Mouse (Mus musculus): Measurements from ENCODE around the gene Ugt1a7c.
"Not testable (repeated sequence)": the region's sequence is repeated elsewhere in the genome, so short reads cannot be mapped to it uniquely, and the experiment has no call there.

Ugt1a7c gene

DNA sequence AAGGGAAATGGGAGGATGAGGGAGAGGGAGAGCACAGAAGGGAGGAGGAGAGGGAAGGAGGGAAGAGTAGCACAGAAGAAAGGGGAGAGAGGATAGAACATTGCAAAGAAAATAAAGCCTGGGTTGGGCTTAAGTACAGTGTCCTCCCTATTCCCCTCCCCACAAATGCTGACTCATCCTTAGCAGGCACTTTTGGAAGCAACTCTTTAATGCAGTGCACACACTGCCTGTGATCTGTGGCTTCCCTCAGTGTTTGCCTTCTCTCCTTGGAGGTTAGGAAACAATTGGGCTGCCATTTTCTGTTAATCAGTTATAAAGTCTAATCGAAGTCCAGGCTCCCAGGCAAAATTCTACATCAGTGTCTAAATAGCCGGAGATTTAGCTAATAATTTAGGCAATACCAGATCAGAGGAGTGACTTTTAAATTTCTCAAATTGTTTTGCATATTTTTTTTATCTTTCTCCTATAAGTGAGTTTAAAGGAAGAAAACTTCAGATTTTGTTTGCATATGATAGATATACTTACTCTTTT lies 14.2 kb downstream of the Ugt1a7c start:
- CTCF ChIA-PET, POLR2A ChIA-PET: not testable (repeated sequence)

DNA sequence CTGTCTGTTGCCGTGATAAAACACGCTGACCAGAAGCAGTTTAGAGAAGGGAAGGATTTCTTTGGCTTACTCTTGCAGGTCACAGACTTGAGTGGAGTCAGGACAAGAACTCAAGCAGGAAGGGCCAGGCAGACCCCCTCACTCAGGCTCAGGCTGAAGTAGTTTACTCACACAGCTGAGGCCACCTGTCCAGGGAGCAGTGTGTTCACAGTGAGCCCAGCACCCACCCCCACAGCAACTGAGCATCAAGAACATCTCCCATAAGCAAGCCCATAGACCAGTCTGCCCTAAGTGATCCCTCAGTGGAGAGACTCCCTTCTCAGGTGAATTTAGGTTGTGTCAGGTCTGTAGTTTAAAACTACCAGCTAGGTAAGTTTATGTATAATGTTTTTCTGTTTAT lies 14.7 kb downstream of the Ugt1a7c start:
- CTCF ChIA-PET, POLR2A ChIA-PET: not testable (repeated sequence)

DNA sequence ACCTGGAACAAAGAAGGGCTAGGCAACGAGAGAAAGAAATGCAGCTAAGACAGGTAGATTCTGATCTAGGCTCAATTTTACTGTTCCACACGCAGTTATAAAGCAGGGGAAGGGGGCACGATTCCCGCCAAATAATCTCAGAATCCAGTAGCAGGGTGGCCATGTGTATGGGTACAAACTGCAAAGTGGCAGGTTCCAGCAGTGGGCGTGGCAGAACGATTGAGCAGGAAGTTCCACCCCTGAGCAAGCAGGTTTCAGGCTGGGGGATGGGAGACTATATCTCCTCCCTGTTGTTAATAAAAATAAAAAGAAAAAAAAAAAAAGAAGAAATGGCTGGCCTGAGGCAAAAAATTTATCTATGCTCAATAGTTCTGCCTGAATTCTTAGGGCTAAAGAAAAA lies 17.9 kb downstream of the Ugt1a7c start:
- CTCF ChIA-PET, POLR2A ChIA-PET: not testable (repeated sequence)

DNA sequence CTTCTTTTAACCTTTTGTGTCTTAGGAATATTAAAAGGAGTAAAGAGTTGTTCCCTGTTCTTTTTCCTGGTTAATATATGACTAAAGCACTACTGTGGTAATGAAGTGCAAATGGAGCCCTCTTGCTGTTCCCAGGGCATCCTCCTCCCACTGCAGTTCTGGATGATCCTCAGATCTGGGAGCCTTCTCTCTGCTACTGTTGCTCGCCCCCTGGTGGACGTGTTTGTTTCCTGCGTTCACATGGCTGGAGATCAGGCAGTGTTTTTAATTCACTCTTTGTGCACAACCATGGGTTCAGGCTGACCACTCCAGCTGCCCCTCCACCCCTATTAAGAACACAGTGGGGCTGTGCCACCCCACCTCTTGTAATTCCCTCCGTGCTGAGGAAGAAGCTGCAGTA lies 25.7 kb downstream of the Ugt1a7c start:
- POLR2A ChIA-PET: not testable (repeated sequence)
- CTCF ChIA-PET: interaction anchor here in 2 of 4 experiments (0.9 to 1.4 kb wide), 2 partner anchors 35 to 167 kb away, joined by 3 to 4 read pairs; no protein-coding TSS in a partner anchor

DNA sequence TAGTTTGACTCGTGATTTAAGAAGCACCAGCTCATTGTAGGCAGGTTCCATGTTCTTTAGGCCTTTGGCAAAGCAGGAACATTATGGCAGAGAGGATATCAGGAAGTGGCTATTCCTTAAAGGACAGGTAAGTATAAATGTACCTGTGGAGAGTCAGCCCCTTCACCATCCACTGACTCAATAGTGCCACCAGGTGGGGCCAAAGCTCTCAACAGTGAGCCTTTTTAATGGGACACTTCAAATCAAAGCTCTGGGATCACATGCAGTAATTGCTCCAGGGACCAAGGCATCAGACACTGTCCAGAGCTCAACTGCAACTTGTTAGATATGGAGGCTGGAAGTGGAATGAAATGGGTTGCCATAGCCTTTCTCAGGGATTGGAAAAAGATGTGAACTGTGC lies 26.7 kb downstream of the Ugt1a7c start:
- POLR2A ChIA-PET: not testable (repeated sequence)
- CTCF ChIA-PET: interaction anchor here in 2 of 4 experiments (0.9 to 1.4 kb wide), 2 partner anchors 36 to 166 kb away, joined by 3 to 4 read pairs; no protein-coding TSS in a partner anchor

DNA sequence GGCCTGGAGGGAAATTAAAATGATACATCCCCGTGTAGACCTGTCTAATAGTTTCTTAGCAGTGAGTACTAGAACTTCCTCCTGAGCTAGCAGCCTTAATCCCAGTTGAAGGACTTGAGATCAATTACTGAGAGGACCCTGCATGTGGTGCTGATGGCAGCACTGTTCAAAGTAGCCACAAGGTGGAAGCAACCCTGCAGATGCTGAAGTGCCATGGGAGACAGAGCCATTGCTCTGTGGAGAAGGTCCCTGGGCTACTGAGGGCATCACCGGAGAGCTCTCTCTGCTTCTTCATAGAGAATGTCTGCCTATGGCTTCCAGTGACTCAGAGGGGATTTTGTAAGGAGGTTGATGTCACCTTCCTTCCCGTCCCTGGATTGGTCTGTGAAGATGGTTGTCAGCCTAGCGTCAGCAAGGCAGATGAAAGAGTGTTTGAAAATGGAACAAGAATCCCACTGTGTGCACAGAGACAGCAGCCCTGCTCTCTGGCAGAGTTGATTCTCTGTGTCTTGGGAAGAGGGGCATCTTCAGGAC lies 31.0 kb downstream of the Ugt1a7c start:
- CTCF ChIA-PET: interaction anchor here in 1 of 4 experiments (0.6 kb wide), 1 partner anchor 24 kb away, joined by 4 read pairs; no protein-coding TSS in a partner anchor
- POLR2A ChIA-PET: interaction anchor here in 1 of 4 experiments (0.6 kb wide), 1 partner anchor 189 kb away, joined by 4 read pairs; no protein-coding TSS in a partner anchor

DNA sequence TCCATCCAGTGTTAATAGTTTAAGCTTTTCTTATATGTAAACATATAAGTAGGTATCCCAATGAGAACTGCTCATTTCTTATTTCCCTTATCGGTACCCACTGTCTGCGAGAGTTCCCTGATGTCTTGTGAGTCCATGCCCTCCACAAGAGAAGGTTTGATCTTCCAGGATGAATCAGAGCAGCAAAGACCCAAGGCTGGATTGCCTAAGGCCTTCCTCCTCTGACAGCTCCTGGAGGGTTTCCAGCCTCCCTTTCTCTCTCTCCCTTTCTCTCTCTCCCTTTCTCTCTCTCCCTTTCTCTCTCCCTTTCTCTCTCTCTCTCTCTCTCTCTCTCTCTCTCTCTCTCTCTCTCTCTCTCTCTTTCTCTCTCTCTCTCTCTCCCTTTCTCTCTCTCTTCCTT lies 34.2 kb downstream of the Ugt1a7c start:
- CTCF ChIA-PET, POLR2A ChIA-PET: not testable (repeated sequence)

DNA sequence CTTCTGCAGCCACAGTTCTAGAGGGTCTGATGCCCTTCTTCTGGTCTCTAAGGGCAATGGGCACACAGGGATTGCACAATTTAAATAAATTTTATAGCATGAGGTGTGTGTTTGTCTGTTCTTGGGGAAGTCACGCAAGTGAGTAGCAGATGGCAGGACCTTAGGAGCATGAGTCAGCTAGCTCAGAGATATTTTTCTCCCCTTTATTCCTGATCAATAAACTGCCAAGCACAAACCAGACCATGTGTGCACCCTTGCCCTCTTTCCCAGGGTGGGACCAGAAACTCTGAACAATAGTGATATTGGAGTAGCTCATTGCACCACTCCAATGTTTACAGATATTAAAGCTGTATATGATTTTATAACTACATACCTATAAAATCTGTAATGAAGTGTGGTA lies 35.4 kb downstream of the Ugt1a7c start:
- POLR2A ChIA-PET, CTCF ChIA-PET: not testable (repeated sequence)

DNA sequence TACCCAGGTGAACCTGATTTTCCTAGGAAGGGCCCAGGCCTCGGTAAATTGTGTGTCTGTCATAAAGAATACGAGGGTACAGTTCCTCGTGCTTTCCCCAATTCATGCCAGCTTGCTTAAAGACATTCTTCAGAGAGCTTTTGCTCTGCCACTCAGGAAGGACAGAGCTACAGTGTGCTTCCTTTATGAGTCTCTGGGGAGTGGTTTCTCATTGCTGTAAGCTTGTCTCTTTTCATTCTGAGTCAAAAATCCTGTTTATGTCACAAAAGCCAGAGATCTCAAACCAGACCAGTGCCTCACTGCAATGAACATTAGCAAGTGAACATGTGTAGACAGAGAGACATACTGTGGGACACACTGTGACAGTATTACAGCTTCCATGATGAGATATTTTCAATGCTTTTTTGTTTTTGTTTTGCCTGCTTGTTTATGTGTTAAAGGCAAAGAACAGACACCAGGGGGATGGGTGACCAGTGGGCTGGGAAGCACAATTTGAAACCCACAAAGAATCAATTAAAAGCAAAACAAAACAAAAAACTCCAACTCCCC lies 39.1 kb downstream of the Ugt1a7c start:
- ChIA-PET CTCF (interaction anchor here in 2 of 4 experiments (0.6 kb wide), 2 partner anchors 14 to 274 kb away, joined by 3 read pairs; no protein-coding TSS in a partner anchor), POLR2A (no interaction called here)

DNA sequence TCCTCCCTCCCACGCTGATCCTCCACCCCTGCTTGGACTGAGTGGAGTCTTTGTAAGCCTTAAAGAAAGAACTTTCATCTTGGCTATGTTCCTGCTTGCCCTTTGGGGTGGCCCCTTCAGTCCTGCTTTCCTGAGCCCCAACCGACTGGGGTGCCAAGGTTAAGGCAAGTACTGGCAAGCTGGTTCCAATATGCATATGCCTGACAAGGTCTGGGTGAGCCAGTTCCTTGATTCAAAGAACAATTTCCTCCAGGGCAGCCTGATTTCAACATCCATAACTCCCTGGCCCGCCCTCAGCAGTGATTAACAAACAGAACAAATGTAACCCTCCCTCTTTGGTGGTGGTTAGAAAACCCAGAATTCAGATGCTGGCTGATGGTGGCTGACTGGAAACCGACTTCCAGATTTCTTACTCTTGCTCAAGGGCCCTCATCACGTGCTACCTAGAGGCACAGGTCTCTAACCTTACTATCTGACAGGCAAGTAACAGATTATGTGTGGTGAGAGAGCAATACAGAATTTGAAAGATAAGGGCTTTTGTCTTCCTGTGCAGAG lies 39.7 kb downstream of the Ugt1a7c start, which contains the start of gene Ugt1a6a:
Gene Ugt1a6a (plus strand): TSS at position 353 of the 555 bp plus-strand sequence.
- POLR2A ChIA-PET, CTCF ChIA-PET: not testable (repeated sequence)

DNA sequence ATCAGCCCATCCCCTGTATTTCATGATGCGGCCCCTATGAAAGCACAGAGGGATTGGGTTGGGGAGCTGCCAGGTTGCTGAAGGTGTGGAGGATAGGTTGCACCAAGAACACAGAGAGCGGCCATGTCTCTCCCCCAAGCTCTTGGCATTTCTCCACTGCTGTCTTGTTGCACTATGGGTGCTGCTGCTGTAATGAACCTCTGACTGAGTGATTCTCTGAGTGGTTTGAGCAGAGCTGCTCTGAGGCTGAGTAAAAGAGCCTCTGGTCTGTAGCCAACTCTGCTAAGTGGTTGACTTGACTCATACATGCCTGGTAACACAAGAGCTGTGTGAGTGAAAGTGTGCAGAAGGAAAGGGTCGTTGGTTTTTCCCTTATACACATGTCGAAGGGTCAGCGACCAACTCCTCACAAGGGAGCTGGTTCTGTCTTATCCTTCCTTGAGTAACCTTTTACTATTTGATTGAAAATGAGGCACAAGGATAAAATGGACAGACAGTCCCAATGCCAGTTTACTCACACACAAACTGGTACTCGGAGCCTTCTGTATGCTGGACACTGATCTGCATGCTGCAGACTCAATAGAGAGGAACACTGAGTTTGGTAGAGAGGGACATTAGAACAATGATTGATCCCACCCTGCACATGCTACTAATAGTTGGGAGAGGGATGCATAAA lies 40.5 kb downstream of the Ugt1a7c start:
- POLR2A ChIA-PET: interaction anchor here in 1 of 4 experiments (0.6 kb wide), 1 partner anchor 31 kb away, joined by 3 read pairs; no protein-coding TSS in a partner anchor
- CTCF ChIA-PET: not testable (repeated sequence)

DNA sequence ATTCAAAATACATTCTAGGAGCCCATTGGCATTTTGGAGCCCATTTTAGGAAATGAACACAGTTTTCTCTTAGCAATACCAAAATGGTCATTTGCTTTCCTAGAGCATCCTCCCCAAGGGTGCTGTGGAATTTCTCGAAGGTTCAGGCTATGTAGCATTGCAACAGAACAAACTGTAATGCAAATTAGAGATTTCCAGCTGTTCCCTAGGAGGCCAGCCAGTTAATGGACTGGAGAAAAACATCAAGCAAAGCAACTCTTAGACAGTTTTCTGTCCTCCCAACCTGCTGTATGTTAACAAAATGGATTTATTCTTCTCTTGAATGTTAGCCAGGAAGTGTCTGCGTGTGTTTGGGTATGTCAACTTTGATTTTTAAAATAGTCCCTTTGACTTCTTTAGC lies 41.8 kb downstream of the Ugt1a7c start:
- CTCF ChIA-PET: interaction anchor here in 1 of 4 experiments (1.4 kb wide), 1 partner anchor 31 kb away, joined by 3 read pairs; no protein-coding TSS in a partner anchor

DNA sequence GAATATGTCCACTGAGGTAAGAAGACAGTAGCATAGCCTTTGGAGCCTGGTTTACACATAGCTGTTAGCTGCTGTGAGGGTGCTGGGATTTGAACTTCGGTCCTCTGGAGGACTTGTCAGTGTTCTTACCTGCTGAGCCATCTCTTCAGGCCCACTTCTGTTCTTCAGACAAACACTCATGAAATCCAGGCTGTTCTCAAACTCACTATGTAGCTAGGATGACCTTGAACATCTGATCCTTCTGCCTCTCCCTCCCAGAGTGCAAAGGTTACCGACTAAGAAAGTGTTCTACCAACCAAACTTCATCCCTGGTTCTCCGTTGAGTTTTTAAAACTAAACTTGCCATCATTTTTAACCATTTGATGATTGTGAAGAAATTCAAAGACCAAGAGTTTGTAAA lies 42.4 kb downstream of the Ugt1a7c start:
- ChIA-PET POLR2A (no interaction called here), CTCF (interaction anchor here in 1 of 4 experiments (1.4 kb wide), 1 partner anchor 31 kb away, joined by 3 read pairs; no protein-coding TSS in a partner anchor)

More for the DNA sequence above, 41.8 kb downstream of the Ugt1a7c start:
- POLR2A ChIA-PET: no interaction called here

DNA sequence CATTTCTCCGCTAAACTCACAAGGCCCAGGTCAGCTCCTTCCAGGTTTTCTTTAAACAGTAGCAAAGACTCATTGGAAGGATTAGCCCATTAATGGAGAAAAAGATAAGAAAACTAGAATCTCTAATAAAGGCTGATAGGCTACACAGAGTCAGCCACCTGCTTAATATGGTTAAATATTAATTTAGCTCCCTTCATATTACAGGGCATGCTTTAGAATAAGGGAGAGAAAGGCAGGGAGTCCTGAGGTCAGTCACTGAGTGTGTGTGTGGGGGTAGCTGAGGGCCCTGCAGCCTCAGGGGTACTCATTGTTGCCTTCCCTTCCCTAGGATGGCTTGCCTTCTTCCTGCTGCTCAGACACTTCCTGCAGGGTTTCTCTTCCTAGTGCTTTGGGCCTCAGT lies 43.3 kb downstream of the Ugt1a7c start:
- POLR2A ChIA-PET: no interaction called here
- CTCF ChIA-PET: interaction anchor here in 1 of 4 experiments (1.4 kb wide), 1 partner anchor 32 kb away, joined by 3 read pairs; no protein-coding TSS in a partner anchor

DNA sequence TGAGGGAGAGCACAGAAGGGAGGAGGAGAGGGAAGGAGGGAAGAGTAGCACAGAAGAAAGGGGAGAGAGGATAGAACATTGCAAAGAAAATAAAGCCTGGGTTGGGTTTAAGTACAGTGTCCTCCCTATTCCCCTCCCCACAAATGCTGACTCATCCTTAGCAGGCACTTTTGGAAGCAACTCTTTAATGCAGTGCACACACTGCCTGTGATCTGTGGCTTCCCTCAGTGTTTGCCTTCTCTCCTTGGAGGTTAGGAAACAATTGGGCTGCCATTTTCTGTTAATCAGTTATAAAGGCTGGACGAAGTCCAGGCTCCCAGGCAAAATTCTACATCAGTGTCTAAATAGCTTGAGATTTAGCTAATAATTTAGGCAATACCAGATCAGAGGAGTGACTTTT lies 45.6 kb downstream of the Ugt1a7c start:
- CTCF ChIA-PET, POLR2A ChIA-PET: not testable (repeated sequence)

DNA sequence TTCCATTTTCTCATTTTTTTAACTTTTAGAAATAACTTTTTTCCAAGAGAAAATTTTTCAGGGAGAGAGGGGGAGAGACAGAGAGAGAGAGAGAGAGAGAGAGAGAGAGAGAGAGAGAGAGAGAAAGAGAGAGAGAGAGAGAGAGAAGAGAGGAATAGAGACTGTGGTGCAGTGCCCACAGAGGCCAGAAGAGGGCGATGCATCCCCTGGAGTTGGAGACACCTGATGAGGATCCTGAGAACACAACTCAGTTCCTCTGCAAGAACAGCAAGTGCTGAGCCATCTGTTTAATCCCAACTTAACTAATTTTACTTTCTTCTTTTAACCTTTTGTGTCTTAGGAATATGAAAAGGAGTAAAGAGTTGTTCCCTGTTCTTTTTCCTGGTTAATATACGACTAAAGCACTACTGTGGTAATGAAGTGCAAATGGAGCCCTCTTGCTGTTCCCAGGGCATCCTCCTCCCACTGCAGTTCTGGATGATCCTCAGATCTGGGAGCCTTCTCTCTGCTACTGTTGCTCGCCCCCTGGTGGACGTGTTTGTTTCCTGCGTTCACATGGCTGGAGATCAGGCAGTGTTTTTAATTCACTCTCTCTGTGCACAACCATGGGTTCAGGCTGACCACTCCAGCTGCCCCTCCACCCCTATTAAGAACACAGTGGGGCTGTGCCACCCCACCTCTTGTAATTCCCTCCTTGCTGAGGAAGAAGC lies 49.3 kb downstream of the Ugt1a7c start:
- CTCF ChIA-PET: interaction anchor here in 3 of 4 experiments (0.6 to 1.1 kb wide), 3 partner anchors 25 to 729 kb away, joined by 5 to 10 read pairs (median 6); no protein-coding TSS in a partner anchor
- POLR2A ChIA-PET: interaction anchor here in 1 of 4 experiments (0.6 kb wide), 1 partner anchor 136 kb away, joined by 4 read pairs; the partner anchor contains the start of gene Usp40

DNA sequence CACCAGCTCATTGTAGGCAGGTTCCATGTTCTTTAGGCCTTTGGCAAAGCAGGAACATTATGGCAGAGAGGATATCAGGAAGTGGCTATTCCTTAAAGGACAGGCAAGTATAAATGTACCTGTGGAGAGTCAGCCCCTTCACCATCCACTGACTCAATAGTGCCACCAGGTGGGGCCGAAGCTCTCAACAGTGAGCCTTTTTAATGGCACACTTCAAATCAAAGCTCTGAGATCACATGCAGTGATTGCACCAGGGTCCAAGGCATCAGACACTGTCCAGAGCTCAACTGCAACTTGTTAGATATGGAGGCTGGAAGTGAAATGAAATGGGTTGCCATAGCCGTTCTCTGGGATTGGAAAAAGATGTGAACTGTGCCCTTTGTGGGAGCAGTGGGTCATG lies 50.4 kb downstream of the Ugt1a7c start:
- CTCF ChIA-PET: interaction anchor here in 2 of 4 experiments (0.6 to 1.1 kb wide), 2 partner anchors 142 to 168 kb away, joined by 3 to 5 read pairs; no protein-coding TSS in a partner anchor
- POLR2A ChIA-PET: not testable (repeated sequence)

DNA sequence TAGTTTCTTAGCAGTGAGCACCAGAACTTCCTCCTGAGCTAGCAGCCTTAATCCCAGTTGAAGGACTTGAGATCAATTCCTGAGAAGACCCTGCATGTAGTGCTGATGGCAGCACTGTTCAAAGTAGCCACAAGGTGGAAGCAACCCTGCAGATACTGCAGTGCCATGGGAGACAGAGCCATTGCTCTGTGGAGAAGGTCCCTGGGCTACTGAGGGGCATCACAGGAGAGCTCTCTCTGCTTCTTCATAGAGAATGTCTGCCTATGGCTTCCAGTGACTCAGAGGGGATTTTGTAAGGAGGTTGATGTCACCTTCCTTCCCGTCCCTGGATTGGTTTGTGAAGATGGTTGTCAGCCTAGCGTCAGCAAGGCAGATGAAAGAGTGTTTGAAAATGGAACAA lies 55.3 kb downstream of the Ugt1a7c start:
- CTCF ChIA-PET: interaction anchor here in 1 of 4 experiments (0.6 to 1.3 kb wide), 4 partner anchors 23 to 137 kb away, joined by 3 to 4 read pairs (median 3); no protein-coding TSS in a partner anchor

DNA sequence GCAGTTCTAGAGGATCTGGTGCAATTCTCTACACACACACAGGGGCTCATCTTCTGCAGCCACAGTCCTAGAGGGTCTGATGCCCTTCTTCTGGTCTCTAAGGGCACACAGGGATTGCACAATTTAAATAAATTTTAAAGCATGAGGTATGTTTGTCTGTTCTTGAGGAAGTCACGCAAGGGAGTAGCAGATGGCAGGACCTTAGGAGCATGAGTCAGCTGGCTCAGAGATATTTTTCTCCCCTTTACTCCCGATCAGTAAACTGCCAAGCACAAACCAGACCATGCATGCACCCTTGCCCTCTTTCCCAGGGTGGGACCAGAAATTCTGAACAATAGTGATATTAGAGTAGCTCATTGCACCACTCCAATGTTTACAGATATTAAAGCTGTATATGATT lies 63.6 kb downstream of the Ugt1a7c start:
- POLR2A ChIA-PET: no interaction called here
- CTCF ChIA-PET: no interaction called here

More for the DNA sequence above, 55.3 kb downstream of the Ugt1a7c start:
- POLR2A ChIA-PET: not testable (repeated sequence)

All from embryonic stem cell, embryonic (primary cell).